ENCODE assay signal across 13 mouse cellular contexts in genomic region chr5:77089901-77090300, GRCm38 (mm10). TPM values are rescaled to one million over a fixed set of nuclear protein-coding genes. Genes with fewer than 3 reads are reported as not detected.
A peak's percentile ranks its signal among the peaks of the same experiment; 100 is the strongest.
DNase-seq lines count a peak whose midpoint lies in the region; ATAC-seq and TF ChIP-seq lines count a peak whose summit lies in the region.
"Had no signal": no experiment of that assay in that cellular context is flagged by ENCODE, and none has a peak within 500 bp of the region (broad histone marks: within the 10 kb centered on the region; RNA-seq: fewer than 3 reads in every experiment).

No protein-coding gene starts in this region.

- H3K9ac ChIP-seq in forebrain, embryonic 14.5 days (ENCODE audit: low read length) = no peak overlapping the region
- H3K9ac ChIP-seq in neural tube, embryonic 14.5 days (replicated peaks; ENCODE audit: low read depth, low read length) = no peak overlapping the region
- H3K9ac ChIP-seq: embryonic facial prominence, embryonic 15.5 days; liver, embryonic 12.5 days; lung, embryonic 15.5 days had no signal

- H3K4me2 ChIP-seq in forebrain, embryonic 14.5 days (ENCODE audit: low read length) = no peak overlapping the region
- H3K4me2 ChIP-seq in neural tube, embryonic 14.5 days (ENCODE audit: low read depth, low read length) = no peak overlapping the region
- H3K4me2 ChIP-seq: embryonic facial prominence, embryonic 15.5 days; liver, embryonic 12.5 days; lung, embryonic 15.5 days had no signal

- no peak overlapping the region for H3K4me3 ChIP-seq in layer of hippocampus, adult 2 months
- H3K4me3 ChIP-seq in forebrain, embryonic 10.5 days = no peak overlapping the region
- no peak overlapping the region for H3K4me3 ChIP-seq in forebrain, embryonic 14.5 days (ENCODE audit: low read depth, low read length)
- no peak overlapping the region for H3K4me3 ChIP-seq in neural tube, embryonic 14.5 days (ENCODE audit: low read depth, low read length)
- H3K4me3 ChIP-seq: embryonic facial prominence, embryonic 15.5 days; liver, embryonic 12.5 days; lung, embryonic 15.5 days had no signal

- no peak for TF ChIP-seq CTCF in layer of hippocampus, adult 2 months (conservative IDR thresholded peaks at IDR 0.05)

- peak; percentile 61 for ATAC-seq in forebrain, embryonic 14.5 days
- peak; percentile 35; the same call in 1 of the 2 replicates for ATAC-seq in neural tube, embryonic 14.5 days (ENCODE audit: low read depth)
- ATAC-seq: intestine, postnatal 0 days; liver, embryonic 12.5 days had no signal

- no peak for DNase-seq in layer of hippocampus, adult 2 months (ENCODE audit: low spot score in 2 of 2)
- DNase-seq in layer of hippocampus, postnatal 25 days (ENCODE audit: extremely low spot score in 1 of 2, low spot score in 1 of 2) = no peak
- DNase-seq in forebrain, embryonic 10.5 days (ENCODE audit: extremely low spot score, low spot score) = peak; percentile 37
- peak; percentile 85 for DNase-seq in forebrain, embryonic 14.5 days (ENCODE audit: low spot score)
- no peak for DNase-seq in thymus, postnatal 25 days
- no peak for DNase-seq in thymus, postnatal 36 days
- DNase-seq: cerebellum, adult 9-11 months had no signal

- peak overlapping the region; percentile 54; the same call in 1 of the 2 replicates for H3K27ac ChIP-seq in layer of hippocampus, adult 2 months
- H3K27ac ChIP-seq in forebrain, embryonic 10.5 days = peak overlapping the region; percentile 20; the same call in 1 of the 2 replicates
- no peak overlapping the region for H3K27ac ChIP-seq in forebrain, embryonic 14.5 days (ENCODE audit: low read depth, low read length)
- H3K27ac ChIP-seq in neural tube, embryonic 14.5 days (ENCODE audit: low read depth, low read length) = peak overlapping the region; percentile 61; the same call in 1 of the 2 replicates
- H3K27ac ChIP-seq: embryonic facial prominence, embryonic 15.5 days; liver, embryonic 12.5 days; lung, embryonic 15.5 days; macrophage had no signal

- H3K9me3 ChIP-seq in forebrain, embryonic 10.5 days = no peaks in the 10 kb centered on the region
- H3K9me3 ChIP-seq in forebrain, embryonic 14.5 days (replicated peaks; ENCODE audit: control insufficient read depth, low read length) = no peaks in the 10 kb centered on the region
- no peaks in the 10 kb centered on the region for H3K9me3 ChIP-seq in neural tube, embryonic 14.5 days (ENCODE audit: control insufficient read depth, low read length)
- H3K9me3 ChIP-seq: embryonic facial prominence, embryonic 15.5 days; liver, embryonic 12.5 days; lung, embryonic 15.5 days had no signal

- WGBS in forebrain, embryonic 10.5 days = 28% methylated on average over 8 of the region's 8 CpGs
- WGBS in forebrain, embryonic 14.5 days = 6% methylated on average over 8 of the region's 8 CpGs
- 37% methylated on average over 8 of the region's 8 CpGs for WGBS in neural tube, embryonic 14.5 days

- peaks cover 7% of the 10 kb centered on the region; the same call in 1 of the 2 replicates for H3K36me3 ChIP-seq in forebrain, embryonic 10.5 days (replicated peaks)
- no peaks in the 10 kb centered on the region for H3K36me3 ChIP-seq in forebrain, embryonic 14.5 days (ENCODE audit: control insufficient read depth, insufficient read depth, low read length)
- no peaks in the 10 kb centered on the region for H3K36me3 ChIP-seq in neural tube, embryonic 14.5 days (ENCODE audit: control insufficient read depth, insufficient read depth, low read length)
- H3K36me3 ChIP-seq: embryonic facial prominence, embryonic 15.5 days; liver, embryonic 12.5 days had no signal

- H3K4me1 ChIP-seq in forebrain, embryonic 10.5 days = peaks cover 56% of the 10 kb centered on the region
- peaks cover 7% of the 10 kb centered on the region for H3K4me1 ChIP-seq in forebrain, embryonic 14.5 days (ENCODE audit: control insufficient read depth, insufficient read depth, low read length)
- peaks cover 8% of the 10 kb centered on the region; the same call in 1 of the 2 replicates for H3K4me1 ChIP-seq in neural tube, embryonic 14.5 days (ENCODE audit: control insufficient read depth, insufficient read depth, low read length)

- H3K27me3 ChIP-seq in forebrain, embryonic 10.5 days (ENCODE audit: poor library complexity, severe bottlenecking) = peaks cover 57% of the 10 kb centered on the region
- H3K27me3 ChIP-seq in forebrain, embryonic 14.5 days (replicated peaks; ENCODE audit: control insufficient read depth, insufficient read depth, low read length) = no peaks in the 10 kb centered on the region
- no peaks in the 10 kb centered on the region for H3K27me3 ChIP-seq in neural tube, embryonic 14.5 days (ENCODE audit: control insufficient read depth, insufficient read depth, low read length)
- H3K27me3 ChIP-seq: lung, embryonic 15.5 days had no signal

RNA-seq across cellular contexts. Expression of gene Hopx, which starts 25.0 kb away (rescaled TPM):
- 10 to 100 TPM; 81.8 to 81.9 TPM for total RNA-seq in layer of hippocampus, adult 2 months (2021)
- 10 to 100 TPM; 86.3 to 89.3 TPM for total RNA-seq in layer of hippocampus, postnatal 25 days (2021)
- polyA plus RNA-seq in forebrain, embryonic 10.5 days (2016; fragmentation: Nextera tagmentation; extraction: Ambion mirVana) = 0.23 and 0.55 TPM in 2 replicates
- 2.7 and 3.4 TPM in 2 replicates for polyA plus RNA-seq in forebrain, embryonic 14.5 days (2014; fragmentation: Nextera tagmentation; extraction: Ambion mirVana)
- polyA plus RNA-seq in neural tube, embryonic 14.5 days (2014; fragmentation: Nextera tagmentation; extraction: Ambion mirVana) = 16.2 and 29.3 TPM in 2 replicates
- polyA plus RNA-seq: liver, embryonic 12.5 days had no signal

Comparison
In these comparisons a context has a peak if more than half of its experiments do, and no peak if none do; other contexts are left out.
1. DNase-seq: peak in forebrain, embryonic 10.5 days (single experiment) and forebrain, embryonic 14.5 days (single experiment); none in layer of hippocampus, adult 2 months (0 of 2), layer of hippocampus, postnatal 25 days (0 of 2), thymus, postnatal 25 days (single experiment) and thymus, postnatal 36 days (0 of 2).